Mouse (Mus musculus) hindbrain, embryonic 16.5 days (tissue): Measurements from ENCODE around the gene Fcgr2b. TPM values are rescaled to one million over a fixed set of nuclear protein-coding genes. Genes with fewer than 3 reads are reported as not detected.
"Not testable (repeated sequence)": the region's sequence is repeated elsewhere in the genome, so short reads cannot be mapped to it uniquely, and the experiment has no call there.

Experiments
- ATAC-seq: fragments of 200-750 bp; cut with Nextera tagmentation; 2 replicates; pipeline ENCODE4 v1.8.0; 2017; ENCODE audit warnings: moderate TSS enrichment, moderate library complexity
- H3K27ac ChIP-seq: fragments of 300-500 bp; sonication (generic); 2 replicates; pipeline ENCODE4 v1.5.1; 2014; ENCODE audit warnings: low read depth, mild to moderate bottlenecking, control low read depth, low read length, moderate library complexity
- H3K27me3 ChIP-seq: fragments of 300-500 bp; sonication (generic); replicated peaks from 2 replicates; pipeline ENCODE4 v1.6.1; 2014; ENCODE audit warnings: low read length; ENCODE audit not compliant: control insufficient read depth, insufficient read depth
- H3K36me3 ChIP-seq: fragments of 300-500 bp; sonication (generic); 2 replicates; pipeline ENCODE4 v1.6.1; 2014; ENCODE audit warnings: mild to moderate bottlenecking, low read length, moderate library complexity, mixed read lengths; ENCODE audit not compliant: control insufficient read depth, insufficient read depth
- H3K4me1 ChIP-seq: fragments of 300-500 bp; sonication (generic); 2 replicates; pipeline ENCODE4 v1.6.1; 2014; ENCODE audit warnings: low read depth, low read length; ENCODE audit not compliant: control insufficient read depth, insufficient read depth
- H3K4me2 ChIP-seq: fragments of 300-500 bp; sonication (generic); 2 replicates; pipeline ENCODE4 v1.6.1; 2014; ENCODE audit warnings: mild to moderate bottlenecking, low read length, control low read depth, moderate library complexity
- H3K4me3 ChIP-seq: fragments of 300-500 bp; sonication (generic); 2 replicates; pipeline ENCODE4 v1.5.1; 2014; ENCODE audit warnings: mild to moderate bottlenecking, low read length, control low read depth, moderate library complexity
- H3K9ac ChIP-seq: fragments of 300-500 bp; sonication (generic); 2 replicates; pipeline ENCODE4 v1.6.1; 2014; ENCODE audit warnings: low read depth, mild to moderate bottlenecking, control low read depth, low read length, moderate library complexity
- H3K9me3 ChIP-seq: fragments of 300-500 bp; sonication (generic); 2 replicates; pipeline ENCODE4 v1.6.1; 2014; ENCODE audit warnings: mild to moderate bottlenecking, low read length, moderate library complexity; ENCODE audit not compliant: control insufficient read depth
- WGBS: fragments of 180-500 bp; shearing (Covaris S2); extraction: QIAGEN DNeasy Blood & Tissue Kit; methylation state at CpG from one replicate; pipeline ENCODE4 v1.1.7; 2014; 5-methylcytosine and 5-hydroxymethylcytosine counted together
- polyA plus RNA-seq: library from polyadenylated mRNA; unstranded; fragments of >200 nt; fragmentation: Nextera tagmentation; extraction: Ambion mirVana; gene quantifications from 2 replicates; pipeline ENCODE4 v1.2.1, GENCODE M21; 2015

Fcgr2b gene
- polyA plus RNA-seq, 1 experiment from 2014 or later: 2.3 TPM

- Histone ChIP-seq H3K9ac (no peak overlapping the region), H3K27ac (no peak overlapping the region), H3K36me3 (no peaks in the 10 kb centered on the region), H3K27me3 (no peaks in the 10 kb centered on the region), H3K4me2 (no peak overlapping the region), H3K4me3 (no peak overlapping the region), H3K9me3 (no peaks in the 10 kb centered on the region), H3K4me1 (no peaks in the 10 kb centered on the region)
- 73% methylated on average over 1 of the region's 1 CpGs for WGBS
- ATAC-seq: no peak
Observed at GRCm38 (mm10) chr1:170968576-170968975, 7.8 kb downstream of the Fcgr2b start.

GRCm38 (mm10) chr1:170967581-170967980 lies 8.8 kb downstream of the Fcgr2b start:
- Histone ChIP-seq H3K4me2 (no peak overlapping the region), H3K4me1 (no peaks in the 10 kb centered on the region), H3K27me3 (no peaks in the 10 kb centered on the region), H3K9me3 (no peaks in the 10 kb centered on the region), H3K27ac (no peak overlapping the region), H3K9ac (no peak overlapping the region), H3K4me3 (no peak overlapping the region), H3K36me3 (no peaks in the 10 kb centered on the region)
- ATAC-seq: no peak
- WGBS: 84% methylated on average over 3 of the region's 3 CpGs

DNA sequence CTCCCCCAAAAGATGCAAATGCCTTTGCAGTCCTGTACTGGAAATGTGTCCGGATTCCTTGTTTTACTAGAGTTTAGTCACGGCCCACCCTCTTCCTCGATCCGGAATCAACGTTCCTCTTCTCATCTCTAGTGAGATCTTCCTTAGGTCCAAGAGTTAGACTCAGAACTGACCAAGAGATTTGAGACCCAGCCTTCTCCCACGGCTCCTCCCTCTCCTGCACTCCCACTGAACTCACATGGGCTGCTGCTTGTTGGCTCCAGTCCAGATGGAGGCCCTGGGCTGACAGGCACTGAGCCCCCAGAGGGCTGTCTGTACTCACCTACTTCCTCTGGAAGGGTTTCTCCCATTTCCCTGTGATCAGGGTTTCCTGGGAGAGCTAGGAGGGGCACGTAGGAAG lies 13.3 kb downstream of the Fcgr2b start:
- no peaks in the 10 kb centered on the region for H3K36me3 ChIP-seq
- H3K9me3 ChIP-seq: no peaks in the 10 kb centered on the region
- no peak overlapping the region for H3K9ac ChIP-seq
- no peak for ATAC-seq
- no peak overlapping the region for H3K4me2 ChIP-seq
- WGBS: 80% methylated on average over 7 of the region's 7 CpGs
- no peaks in the 10 kb centered on the region for H3K4me1 ChIP-seq
- no peak overlapping the region for H3K4me3 ChIP-seq
- no peaks in the 10 kb centered on the region for H3K27me3 ChIP-seq
- no peak overlapping the region for H3K27ac ChIP-seq

- H3K27ac ChIP-seq: no peak overlapping the region
- no peaks in the 10 kb centered on the region for H3K27me3 ChIP-seq
- no peak overlapping the region for H3K4me2 ChIP-seq
- no peaks in the 10 kb centered on the region for H3K9me3 ChIP-seq
- no peak for ATAC-seq
- no peak overlapping the region for H3K9ac ChIP-seq
- no peak overlapping the region for H3K4me3 ChIP-seq
- no peaks in the 10 kb centered on the region for H3K36me3 ChIP-seq
- no peaks in the 10 kb centered on the region for H3K4me1 ChIP-seq
- WGBS: 87% methylated on average over 2 of the region's 2 CpGs
Observed at GRCm38 (mm10) chr1:170962301-170962700, 14.0 kb downstream of the Fcgr2b start.

GRCm38 (mm10) chr1:170961101-170961500 lies 15.2 kb downstream of the Fcgr2b start:
- no peak overlapping the region for H3K9ac ChIP-seq
- no peak for ATAC-seq
- WGBS: 74% methylated on average over 6 of the region's 6 CpGs

GRCm38 (mm10) chr1:170959791-170960190 lies 16.6 kb downstream of the Fcgr2b start:
- Histone ChIP-seq H3K4me2 (no peak overlapping the region), H3K27me3 (no peaks in the 10 kb centered on the region), H3K9me3 (no peaks in the 10 kb centered on the region), H3K36me3 (no peaks in the 10 kb centered on the region), H3K4me1 (no peaks in the 10 kb centered on the region), H3K27ac (no peak overlapping the region), H3K4me3 (no peak overlapping the region), H3K9ac (no peak overlapping the region)
- ATAC-seq: no peak
- WGBS: 91% methylated on average over 2 of the region's 2 CpGs

More at GRCm38 (mm10) chr1:170961101-170961500, 15.2 kb downstream of the Fcgr2b start:
- Histone ChIP-seq H3K4me1 (no peaks in the 10 kb centered on the region), H3K9me3 (no peaks in the 10 kb centered on the region), H3K4me3 (no peak overlapping the region), H3K27me3 (no peaks in the 10 kb centered on the region), H3K36me3 (no peaks in the 10 kb centered on the region), H3K27ac (no peak overlapping the region), H3K4me2 (no peak overlapping the region)

- Histone ChIP-seq H3K27me3 (no peaks in the 10 kb centered on the region), H3K9ac (no peak overlapping the region), H3K36me3 (no peaks in the 10 kb centered on the region), H3K27ac (no peak overlapping the region), H3K4me2 (no peak overlapping the region), H3K4me3 (no peak overlapping the region), H3K9me3 (no peaks in the 10 kb centered on the region), H3K4me1 (no peaks in the 10 kb centered on the region)
- ATAC-seq: no peak
- 68% methylated on average over 3 of the region's 3 CpGs for WGBS
Observed at GRCm38 (mm10) chr1:170958225-170958624, 18.1 kb downstream of the Fcgr2b start.

DNA sequence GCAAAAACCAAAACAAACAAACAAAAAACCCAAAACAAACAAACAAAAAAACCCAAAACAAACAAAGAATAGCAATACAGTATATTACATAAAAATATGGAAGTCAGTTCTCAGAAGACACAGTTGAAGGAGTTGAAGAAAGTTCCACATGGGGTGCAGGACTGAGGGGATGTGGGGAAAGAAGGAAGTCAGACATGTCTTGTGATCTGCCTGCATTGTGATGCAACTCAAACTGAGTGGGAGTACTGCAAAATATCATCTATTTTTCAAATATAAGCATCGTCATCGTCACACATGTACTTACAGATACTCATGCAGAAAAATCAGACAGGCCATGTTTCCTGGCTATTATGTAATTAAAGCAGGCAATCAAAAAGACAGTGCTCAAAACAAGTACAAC lies 23.2 kb downstream of the Fcgr2b start:
- Histone ChIP-seq H3K9me3 (no peaks in the 10 kb centered on the region), H3K9ac (no peak overlapping the region), H3K4me3 (no peak overlapping the region), H3K27me3 (no peaks in the 10 kb centered on the region), H3K36me3 (no peaks in the 10 kb centered on the region), H3K27ac (no peak overlapping the region), H3K4me1 (no peaks in the 10 kb centered on the region), H3K4me2 (no peak overlapping the region)
- no peak for ATAC-seq
- WGBS: 91% methylated on average over 2 of the region's 2 CpGs

DNA sequence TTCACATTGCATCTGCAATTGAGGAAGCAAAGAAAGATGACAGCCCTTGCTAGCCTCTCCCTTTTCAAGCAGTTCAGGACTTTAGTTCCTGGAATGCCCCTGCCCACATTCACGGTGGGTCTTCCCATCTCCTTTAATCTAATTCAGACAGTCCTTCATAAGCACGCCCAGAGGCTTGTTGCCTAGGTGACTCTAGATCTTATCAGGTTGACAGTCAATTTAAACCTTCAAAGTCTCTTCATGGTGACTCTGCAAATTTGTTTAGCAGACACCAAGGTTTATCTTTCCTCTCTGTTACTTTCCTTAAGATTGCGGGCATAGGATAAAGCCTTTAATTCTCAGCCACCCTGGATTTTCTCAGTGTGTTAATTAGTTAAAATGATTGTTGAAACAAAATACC lies 25.6 kb downstream of the Fcgr2b start:
- no peaks in the 10 kb centered on the region for H3K36me3 ChIP-seq
- no peak for ATAC-seq
- H3K9ac ChIP-seq: no peak overlapping the region
- no peak overlapping the region for H3K4me3 ChIP-seq
- H3K4me2 ChIP-seq: no peak overlapping the region
- no peaks in the 10 kb centered on the region; the same call in 1 of the 2 replicates for H3K9me3 ChIP-seq
- no peak overlapping the region for H3K27ac ChIP-seq
- 71% methylated on average over 3 of the region's 3 CpGs for WGBS
- H3K27me3 ChIP-seq: no peaks in the 10 kb centered on the region
- H3K4me1 ChIP-seq: no peaks in the 10 kb centered on the region

DNA sequence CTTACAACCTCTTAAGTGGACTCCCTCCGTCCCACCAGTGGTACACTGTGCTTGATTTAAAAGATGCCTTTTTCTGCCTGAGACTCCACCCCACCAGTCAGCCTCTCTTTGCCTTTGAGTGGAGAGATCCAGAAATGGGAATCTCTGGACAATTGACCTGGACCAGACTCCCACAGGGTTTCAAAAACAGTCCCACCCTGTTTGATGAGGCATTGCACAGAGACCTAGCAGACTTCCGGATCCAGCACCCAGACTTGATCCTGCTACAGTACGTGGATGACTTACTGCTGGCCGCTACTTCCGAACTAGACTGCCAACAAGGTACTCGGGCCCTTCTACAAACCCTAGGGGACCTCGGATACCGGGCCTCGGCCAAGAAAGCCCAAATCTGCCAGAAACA lies 31.4 kb downstream of the Fcgr2b start:
- not testable (repeated sequence) for H3K9me3 ChIP-seq, H3K27me3 ChIP-seq, H3K27ac ChIP-seq, H3K4me3 ChIP-seq, H3K36me3 ChIP-seq, H3K9ac ChIP-seq, H3K4me2 ChIP-seq, ATAC-seq, H3K4me1 ChIP-seq
- 100% methylated on average over 3 of the region's 9 CpGs for WGBS
